Mouse (Mus musculus): ENCODE measurements at regions not wholly inside any gene's neighbourhood (a gene's known extent, or its start where the extent isn't known, plus 50 kb on each side); places are given as distances from the start of the nearest gene placed in this dataset.

DNA sequence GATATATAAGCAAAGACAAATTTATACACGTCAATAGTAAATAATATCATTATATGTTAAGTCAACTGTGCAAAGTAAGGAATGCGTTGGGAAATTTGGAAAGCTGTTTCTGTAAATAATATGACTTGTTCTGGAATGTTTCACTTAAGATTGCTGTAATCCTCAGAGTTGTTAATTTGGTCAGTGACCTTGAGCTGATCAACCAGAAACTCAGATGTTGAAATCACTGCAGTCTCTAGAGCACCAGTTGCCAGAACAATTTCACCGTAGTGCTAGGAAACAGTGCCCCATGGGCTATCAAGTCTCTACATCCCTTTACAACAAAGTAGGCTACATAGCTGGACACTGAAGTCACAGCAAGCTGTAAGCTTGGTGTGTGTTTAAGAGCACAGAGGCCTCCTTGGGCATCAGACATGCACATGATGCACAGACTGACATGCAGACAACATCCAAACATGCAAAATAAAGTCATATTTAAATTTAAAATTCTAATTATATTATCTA lies 212.6 kb downstream of the Pik3r1 start:
- no peak for DNase-seq (ENCODE audit: low spot score)

DNA sequence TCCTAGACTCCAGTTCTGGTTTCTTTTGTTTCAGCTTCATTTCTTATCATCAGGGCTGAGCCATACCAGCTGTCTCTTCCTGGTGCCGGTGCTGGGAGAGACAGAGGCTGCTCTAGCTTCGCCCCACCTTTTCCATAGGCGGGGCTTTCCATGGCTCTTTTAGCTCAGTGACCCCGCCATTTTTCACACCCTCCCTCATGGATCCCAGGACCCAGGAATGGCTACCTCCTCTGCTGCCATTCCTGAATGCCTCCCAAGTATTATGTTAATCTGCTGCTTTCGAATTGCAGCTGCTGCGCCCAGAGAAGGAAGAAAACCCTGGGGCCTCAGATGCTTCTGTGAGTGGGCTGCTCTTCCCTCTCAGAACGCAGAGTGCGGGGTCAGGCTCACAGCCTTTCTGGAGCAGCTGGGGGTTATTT lies 214.9 kb downstream of the Pik3r1 start:
- DNase-seq (ENCODE audit: low spot score) = no peak

- no peak for DNase-seq (ENCODE audit: low spot score)
Measured at GRCm38 (mm10) chr13:101552451-101552850, 215.6 kb downstream of the Pik3r1 start.

DNA sequence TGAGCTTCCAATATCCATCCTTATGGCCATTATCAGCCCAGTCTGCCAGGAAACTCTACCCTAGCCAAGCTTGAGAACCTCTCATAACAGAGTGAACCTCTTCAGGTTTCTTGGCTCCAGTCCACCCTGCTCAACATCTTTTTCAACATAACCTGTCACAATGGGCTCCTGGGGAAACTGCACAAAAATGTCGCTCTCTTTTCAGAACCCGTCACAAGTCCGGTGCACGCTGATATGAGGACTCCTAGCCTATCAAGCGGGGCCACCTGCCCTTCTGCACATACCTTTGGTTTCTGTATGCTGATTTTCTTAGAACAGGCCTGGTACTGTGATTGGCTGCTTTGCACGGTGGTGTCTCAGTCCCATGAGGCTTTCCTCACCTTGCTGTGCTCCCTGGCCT lies 216.9 kb downstream of the Pik3r1 start:
- DNase-seq (ENCODE audit: low spot score) = no peak

DNA sequence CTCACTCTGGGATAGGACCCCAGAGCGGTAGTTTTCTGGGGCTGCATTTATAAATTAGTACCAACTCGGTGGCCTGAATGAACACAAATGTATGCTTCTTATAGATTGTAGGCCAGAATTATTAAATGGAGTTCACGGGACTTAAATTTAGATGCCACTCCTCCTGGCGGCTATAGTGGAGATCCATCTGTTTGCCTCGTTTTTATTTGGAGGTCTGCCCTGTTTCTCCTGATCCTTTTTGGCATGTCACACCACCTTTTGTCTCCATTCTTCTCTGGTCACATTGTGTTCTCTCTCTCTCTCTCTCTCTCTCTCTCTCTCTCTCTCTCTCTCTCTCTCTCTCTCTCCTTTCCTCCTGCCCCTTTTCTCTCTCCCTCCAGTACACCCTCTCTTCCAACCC lies 217.5 kb downstream of the Pik3r1 start:
- no peak for DNase-seq (ENCODE audit: low spot score)

- no peak for DNase-seq (ENCODE audit: low spot score)
Measured at GRCm38 (mm10) chr13:101547887-101548286, 220.1 kb downstream of the Pik3r1 start.

DNA sequence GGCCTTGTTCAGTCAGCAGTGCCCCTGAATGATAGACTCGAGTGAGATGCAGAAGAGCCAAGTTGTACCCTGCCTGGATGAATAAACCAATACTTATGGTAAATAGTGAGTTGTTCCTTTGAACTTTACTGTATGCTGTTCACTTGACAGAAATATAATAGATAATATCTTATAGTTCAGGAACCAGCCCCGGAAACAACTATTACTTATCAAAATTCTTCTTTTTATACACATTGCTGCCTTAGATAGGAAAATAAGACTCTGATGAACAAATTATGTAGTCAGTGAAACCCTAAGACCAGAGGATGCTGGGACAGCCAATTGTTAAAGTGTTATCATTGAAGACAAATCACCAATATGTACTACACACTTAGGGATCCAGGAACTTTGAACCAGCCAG lies 220.7 kb downstream of the Pik3r1 start:
- no peak for DNase-seq (ENCODE audit: low spot score)

- DNase-seq (ENCODE audit: low spot score) = no peak
Measured at GRCm38 (mm10) chr13:101545344-101546181, 222.5 kb downstream of the Pik3r1 start.

DNA sequence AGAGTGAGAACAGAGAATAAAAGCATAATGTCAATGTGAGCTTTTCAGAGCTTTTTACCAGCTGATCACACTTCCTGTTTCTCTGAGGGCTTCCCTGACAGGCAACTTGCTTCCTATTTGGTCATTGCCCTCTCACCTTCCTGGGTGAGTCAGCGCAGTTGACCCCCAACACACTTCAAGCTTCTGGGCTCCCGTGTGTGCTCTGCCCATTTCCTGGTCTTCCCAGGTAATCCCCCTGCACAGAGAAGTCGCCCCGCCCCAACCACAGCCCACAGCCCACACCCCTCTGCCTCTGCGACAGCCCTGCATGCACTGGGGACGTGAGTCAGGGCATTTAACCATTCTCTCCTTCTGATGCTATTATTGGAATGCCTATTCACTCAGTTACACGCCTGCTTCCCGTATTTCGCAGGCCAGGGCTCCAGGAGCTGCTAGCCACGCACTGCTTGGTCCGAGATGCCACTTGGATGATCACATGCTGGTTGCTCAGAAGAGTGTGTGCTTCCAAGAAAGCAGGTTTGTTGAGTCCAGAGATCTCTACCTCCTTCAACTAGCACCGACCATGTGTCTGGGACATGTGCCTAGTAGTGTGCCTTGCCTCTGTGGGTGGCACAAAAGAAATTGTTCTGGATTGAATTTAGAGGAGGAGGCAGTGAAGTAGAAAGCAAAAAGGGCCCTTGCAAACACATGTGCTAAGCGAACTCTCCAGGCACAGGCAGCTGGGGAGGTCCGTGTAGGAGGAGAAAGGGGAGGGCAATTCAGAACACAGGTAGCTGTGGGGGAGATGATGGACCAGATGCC lies 227.4 kb downstream of the Pik3r1 start:
- DNase-seq (ENCODE audit: low spot score) = no peak

GRCm38 (mm10) chr13:101538110-101538509 lies 229.9 kb downstream of the Pik3r1 start:
- no peak for DNase-seq (ENCODE audit: low spot score)

DNA sequence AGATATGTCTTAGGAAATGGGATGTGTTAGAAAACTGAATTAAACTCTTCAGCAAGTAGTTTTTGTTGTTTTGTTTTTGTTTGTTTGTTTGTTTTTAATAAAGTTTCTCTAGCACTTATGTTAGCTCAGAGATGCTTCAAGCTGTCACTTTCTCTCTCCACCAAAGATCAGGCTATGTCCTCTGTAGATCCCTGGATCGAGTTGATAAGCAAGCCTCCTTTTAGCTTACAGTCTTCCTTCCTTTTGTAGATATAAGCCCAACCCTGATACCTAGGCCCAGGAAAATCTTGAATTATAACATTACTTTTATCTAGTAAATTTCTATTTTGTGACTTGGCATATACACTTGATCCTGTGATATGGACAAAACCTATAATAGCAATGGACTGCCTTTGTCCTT lies 232.0 kb downstream of the Pik3r1 start:
- no peak for DNase-seq (ENCODE audit: low spot score)

DNA sequence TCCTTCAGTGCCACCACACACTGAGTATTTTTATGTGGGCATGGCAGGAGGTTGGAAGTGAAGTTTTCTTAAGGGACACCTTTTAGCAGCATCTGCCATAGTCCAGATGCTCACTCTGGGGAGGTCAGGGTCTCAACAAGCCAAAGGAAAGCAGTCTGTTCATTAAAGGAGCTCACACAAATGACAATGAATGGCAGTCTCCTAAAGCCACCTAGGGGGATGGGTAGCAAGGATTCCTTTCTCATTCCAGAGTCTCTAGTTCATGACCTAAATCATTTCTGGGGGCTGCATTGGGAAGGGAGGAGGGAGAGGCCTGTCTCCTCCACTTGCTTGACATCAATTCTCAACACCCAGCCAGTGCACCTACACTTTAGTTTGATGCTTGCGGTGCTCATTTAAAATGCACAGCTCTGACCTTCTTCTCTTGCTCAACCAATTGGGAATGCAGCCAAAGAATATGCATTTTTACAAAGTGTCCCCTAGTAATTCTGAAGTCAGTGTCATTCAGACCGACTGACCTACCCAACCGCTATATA lies 232.6 kb downstream of the Pik3r1 start:
- DNase-seq (ENCODE audit: low spot score) = no peak

- no peak for DNase-seq (ENCODE audit: low spot score)
Measured at GRCm38 (mm10) chr13:101534490-101534889, 233.5 kb downstream of the Pik3r1 start.

DNA sequence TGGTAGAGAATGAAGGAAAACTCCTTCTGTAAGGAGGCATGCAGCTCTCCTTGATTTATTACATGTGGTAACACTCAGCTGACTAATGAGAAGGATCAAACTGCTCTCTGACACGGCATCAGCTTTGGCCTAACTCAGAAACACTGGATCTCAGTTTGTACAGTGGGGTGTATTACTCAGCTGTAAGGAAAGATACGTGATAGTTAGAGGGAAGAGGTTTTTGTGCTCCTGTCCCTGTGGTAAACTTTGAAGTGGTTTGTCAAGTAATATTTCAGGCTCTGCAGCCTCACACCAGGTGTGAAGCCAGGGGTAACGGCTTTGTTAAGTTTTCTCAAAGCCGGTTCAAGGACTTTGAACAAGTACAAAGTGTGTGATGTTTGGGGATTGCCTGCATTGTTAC lies 235.1 kb downstream of the Pik3r1 start:
- DNase-seq (ENCODE audit: low spot score) = no peak

- DNase-seq (ENCODE audit: low spot score) = no peak
Measured at GRCm38 (mm10) chr13:101527691-101528090, 240.3 kb downstream of the Pik3r1 start.

DNA sequence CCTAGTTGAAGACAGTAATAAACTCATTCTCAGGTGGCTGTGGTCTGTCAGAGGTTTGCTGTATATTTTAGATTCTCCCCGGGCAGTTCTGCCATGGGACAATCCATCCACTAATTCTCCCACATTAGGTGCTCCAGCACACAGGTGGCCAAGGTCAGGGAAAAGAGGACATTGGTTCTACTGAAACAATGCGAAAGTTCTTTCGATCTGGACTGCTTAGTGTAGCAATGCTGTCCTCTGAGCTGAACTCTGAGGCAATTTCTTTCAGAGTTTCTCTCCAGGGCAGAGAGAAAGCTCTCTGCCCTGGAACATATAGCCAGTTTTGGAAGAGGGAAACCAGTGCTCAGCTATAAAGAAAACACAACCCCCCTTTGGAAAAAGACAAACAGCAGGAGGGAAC lies 243.2 kb downstream of the Pik3r1 start:
- DNase-seq (ENCODE audit: low spot score) = no peak

DNA sequence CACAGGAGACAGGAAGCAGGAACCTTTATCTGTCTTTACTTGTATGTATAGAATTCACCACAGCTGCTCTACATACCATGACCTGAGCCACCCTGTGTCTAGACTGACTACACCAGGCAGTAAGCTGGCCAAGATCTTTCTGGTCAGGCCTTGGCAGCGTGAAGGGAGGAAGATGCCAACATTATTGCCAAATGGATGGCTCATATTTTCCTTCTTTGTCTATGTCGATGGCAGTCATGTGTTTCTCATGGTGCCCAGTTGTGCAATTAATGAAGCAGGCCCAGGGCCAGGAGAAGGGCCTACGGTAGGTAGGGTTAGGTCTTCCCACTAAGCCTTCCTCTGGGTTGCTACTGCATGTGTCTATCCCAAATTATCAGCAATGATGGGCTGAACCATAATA lies 243.8 kb downstream of the Pik3r1 start:
- DNase-seq (ENCODE audit: low spot score) = no peak

DNA sequence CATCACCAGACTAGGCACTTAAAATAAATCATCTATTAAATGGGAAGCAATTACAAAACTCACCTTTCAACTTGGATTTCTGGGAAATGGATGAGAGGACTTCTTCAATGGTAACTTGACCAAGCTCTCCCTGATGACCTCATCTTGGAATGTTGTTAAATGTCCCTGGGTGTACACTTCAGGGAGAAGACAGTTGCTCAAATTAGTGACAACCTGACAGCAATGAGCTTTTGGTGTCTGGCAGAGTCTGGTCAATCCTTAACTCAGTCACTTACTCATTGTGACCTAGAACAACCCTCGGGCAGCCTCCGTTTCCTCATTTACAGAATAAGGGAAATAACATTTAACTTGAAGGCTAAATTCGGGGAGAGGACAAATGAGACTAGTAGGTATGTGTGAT lies 244.5 kb downstream of the Pik3r1 start:
- DNase-seq (ENCODE audit: low spot score) = no peak

DNA sequence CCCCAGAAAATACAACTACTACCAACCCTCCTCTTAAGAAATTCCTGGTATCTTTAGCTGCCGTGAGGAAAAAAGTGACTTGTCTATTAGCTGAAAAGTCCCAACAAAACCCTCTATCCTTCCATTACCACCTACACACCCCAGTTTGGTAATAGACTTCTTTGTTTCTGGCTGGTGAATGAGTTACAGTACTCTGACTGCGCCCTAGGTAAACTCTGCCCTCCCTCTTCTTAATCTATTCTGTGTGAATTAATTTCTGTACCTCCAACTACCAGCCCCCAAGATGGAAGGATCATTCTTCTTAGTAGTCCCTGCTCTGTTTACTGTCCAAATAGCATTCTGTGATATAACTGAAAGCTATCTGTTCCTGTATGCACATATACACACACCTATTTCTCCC lies 245.4 kb downstream of the Pik3r1 start:
- DNase-seq (ENCODE audit: low spot score) = no peak

GRCm38 (mm10) chr13:101513354-101513753 lies 254.7 kb downstream of the Pik3r1 start:
- DNase-seq (ENCODE audit: low spot score) = no peak

- no peak for DNase-seq (ENCODE audit: low spot score)
Measured at GRCm38 (mm10) chr13:101509946-101510345, 258.1 kb downstream of the Pik3r1 start.

DNA sequence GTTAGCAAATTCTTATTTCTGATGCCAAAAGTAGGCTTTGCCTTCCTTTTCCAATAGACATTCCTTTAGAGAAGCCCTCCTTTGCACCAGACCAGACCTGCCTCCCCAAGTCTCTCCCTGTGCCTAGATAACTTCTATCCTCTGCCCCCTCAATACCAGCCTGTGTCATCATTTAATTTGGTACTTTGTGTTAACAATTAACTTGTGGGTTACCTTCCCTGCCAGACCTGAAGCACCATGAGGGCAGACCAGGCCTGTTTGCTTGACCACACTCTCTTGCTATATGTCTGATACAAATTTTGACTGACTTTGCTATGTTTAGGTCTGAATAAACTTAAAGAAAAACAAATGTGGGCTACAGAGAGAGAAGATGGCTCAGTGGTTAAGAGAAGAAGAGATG lies 259.7 kb downstream of the Pik3r1 start:
- no peak for DNase-seq (ENCODE audit: low spot score)

DNA sequence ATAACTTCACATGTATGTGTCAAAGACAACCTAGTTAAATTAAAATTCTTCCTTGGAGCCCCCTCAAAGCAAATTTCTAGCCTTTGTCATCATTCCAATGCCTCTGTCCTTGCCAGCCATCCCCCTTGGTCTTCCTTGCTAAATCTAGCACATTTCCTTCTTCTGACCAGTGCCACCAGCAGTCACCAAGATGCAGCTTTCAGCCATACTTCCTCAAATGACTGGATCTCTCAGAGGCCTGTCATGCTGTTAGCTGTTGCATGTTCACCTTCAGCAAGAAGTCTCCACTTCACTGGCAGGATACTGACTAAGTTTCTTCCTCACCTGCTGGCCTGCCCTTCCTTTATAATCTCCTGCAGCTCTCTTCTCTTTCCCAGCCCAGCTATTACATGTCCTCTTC lies 261.3 kb downstream of the Pik3r1 start:
- no peak for DNase-seq (ENCODE audit: low spot score)
